Mouse (Mus musculus): ENCODE results near the gene Prim2. TPM values are rescaled to one million over a fixed set of nuclear protein-coding genes. Genes with fewer than 3 reads are reported as not detected.

Gene Prim2
- polyA plus RNA-seq, 1 experiment from 2014 or later, result 61.5 TPM

DNA sequence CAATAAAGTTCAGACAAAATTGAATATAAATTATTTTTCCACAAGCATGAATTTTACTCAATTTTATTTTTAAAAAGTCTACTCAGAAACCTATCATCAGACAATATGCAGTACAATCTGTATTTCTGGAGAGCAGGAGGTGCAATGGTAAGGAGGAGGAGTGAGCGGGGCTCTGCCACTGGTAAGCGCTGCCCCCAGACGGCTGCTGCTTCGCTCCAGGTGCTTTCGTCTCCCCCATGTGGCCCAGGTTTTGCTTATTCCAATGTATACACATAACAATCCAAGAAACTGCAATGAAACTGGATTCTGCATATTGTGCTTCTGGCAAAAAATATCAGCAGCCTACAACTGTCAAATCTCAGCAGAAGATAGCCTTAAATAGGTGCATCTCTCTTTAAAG is 146.4 kb downstream of the Prim2 start:
- H3K27me3 ChIP-seq (ENCODE audit: poor library complexity, severe bottlenecking), result no peaks in the 10 kb centered on the region
- H3K9me3 ChIP-seq, result no peaks in the 10 kb centered on the region
- H3K4me3 ChIP-seq, result no peak overlapping the region
- no peak overlapping the region for H3K27ac ChIP-seq
- 0 out of 2 replicates have a peak, but pooled peaks cover 5% of the 10 kb centered on the region for H3K4me1 ChIP-seq
- no peak for DNase-seq (ENCODE audit: extremely low spot score, low spot score)
- WGBS, result 93% methylated on average over 5 of the region's 5 CpGs
- no peaks in the 10 kb centered on the region for H3K36me3 ChIP-seq (replicated peaks)

DNA sequence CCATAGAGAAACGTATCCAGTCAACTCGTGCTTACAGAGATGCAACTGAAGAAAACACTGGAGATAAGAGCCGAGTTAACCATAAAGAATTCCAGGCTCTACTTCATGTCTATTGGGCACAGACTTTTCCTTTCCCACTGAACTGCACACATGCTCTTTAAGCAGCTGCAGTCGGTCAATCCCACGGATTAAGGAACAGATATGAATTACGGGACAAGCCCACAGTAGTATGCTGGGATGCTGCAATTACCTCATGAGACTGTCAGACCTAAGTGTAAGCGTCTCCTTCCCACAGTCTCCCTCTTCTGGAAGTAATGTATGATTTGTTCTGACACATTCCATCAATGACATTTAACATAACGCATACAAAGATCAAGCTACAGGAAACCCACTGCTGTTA is 154.5 kb downstream of the Prim2 start:
- Histone ChIP-seq H3K9me3 (no peaks in the 10 kb centered on the region), H3K4me1 (no peaks in the 10 kb centered on the region), H3K27me3 (ENCODE audit: poor library complexity, severe bottlenecking) (no peaks in the 10 kb centered on the region), H3K27ac (no peak overlapping the region), H3K36me3 (replicated peaks) (peaks cover 8% of the 10 kb centered on the region; the same call in 1 of the 2 replicates), H3K4me3 (no peak overlapping the region)
- 92% methylated on average over 8 of the region's 8 CpGs for WGBS
- no peak for DNase-seq (ENCODE audit: extremely low spot score, low spot score)

DNA sequence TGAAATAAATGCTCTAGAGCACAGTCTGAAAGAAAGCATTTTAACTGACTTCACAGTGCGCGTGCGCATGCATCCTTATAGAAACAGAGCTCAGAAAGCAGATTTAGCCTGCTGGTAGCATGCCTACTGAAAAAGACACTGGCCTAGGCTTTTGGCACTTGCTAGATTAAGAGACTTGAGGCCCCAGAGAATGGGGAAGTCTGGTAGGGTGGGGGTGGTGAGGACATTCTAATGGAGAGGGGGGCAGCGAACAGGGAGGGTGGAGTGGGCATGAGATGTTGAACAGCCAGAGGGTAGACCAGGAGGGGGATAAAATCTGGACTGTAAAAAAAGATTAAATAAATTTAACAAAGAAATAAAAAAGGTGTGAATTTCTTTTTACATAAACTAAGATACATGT is 158.3 kb downstream of the Prim2 start:
- peaks cover 8% of the 10 kb centered on the region; the same call in 1 of the 2 replicates for H3K36me3 ChIP-seq (replicated peaks)
- no peak overlapping the region for H3K4me3 ChIP-seq
- 98% methylated on average over 4 of the region's 4 CpGs for WGBS
- H3K27me3 ChIP-seq (ENCODE audit: poor library complexity, severe bottlenecking), result no peaks in the 10 kb centered on the region
- H3K9me3 ChIP-seq, result no peaks in the 10 kb centered on the region
- no peak for DNase-seq (ENCODE audit: extremely low spot score, low spot score)
- no peak overlapping the region for H3K27ac ChIP-seq
- H3K4me1 ChIP-seq, result no peaks in the 10 kb centered on the region

DNA sequence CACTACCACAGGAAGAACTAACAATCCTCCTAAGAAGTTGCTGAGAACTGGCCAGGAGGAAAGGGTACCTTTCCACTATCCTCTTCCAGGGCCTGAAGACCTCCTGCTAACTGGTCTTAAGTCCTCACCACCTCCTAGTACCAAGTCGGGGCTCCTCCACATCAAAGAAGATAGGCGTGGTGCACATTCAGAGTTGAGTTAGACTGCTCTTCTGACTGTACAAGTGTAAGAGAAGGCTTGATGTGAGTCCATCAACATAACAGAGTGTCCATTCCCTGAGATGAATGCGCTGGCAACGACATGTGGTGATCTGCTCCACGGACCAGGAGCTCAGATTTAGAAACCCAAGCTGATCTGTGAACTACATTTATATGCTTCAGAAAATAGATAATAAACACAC is 165.2 kb downstream of the Prim2 start:
- Histone ChIP-seq H3K4me1 (no peaks in the 10 kb centered on the region; the same call in none of the 2 replicates), H3K27ac (no peak overlapping the region), H3K9me3 (no peaks in the 10 kb centered on the region), H3K36me3 (replicated peaks) (peaks cover 4% of the 10 kb centered on the region; the same call in 1 of the 2 replicates), H3K27me3 (ENCODE audit: poor library complexity, severe bottlenecking) (no peaks in the 10 kb centered on the region), H3K4me3 (no peak overlapping the region)
- DNase-seq (ENCODE audit: extremely low spot score, low spot score), result no peak
- WGBS, result 91% methylated on average over 5 of the region's 5 CpGs

DNA sequence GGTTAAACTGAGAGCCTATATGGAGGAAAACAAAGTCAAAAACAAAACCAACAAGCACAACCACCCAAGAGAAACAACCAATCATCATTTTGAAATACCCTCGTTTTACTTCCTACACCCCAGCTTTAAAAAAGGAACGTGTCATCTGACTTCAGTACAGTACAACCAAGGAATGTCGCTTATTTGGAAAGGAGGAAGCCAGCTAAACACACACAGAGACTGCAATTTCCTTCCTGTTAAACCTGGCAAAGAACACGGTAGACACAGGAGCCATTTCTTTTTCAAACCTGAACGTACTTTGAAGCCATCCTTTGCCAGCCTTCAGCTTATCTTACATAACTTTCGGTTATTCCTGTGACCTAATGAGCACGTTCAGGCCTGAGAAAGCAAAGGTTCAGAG is 166.7 kb downstream of the Prim2 start:
- no peaks in the 10 kb centered on the region; the same call in none of the 2 replicates for H3K4me1 ChIP-seq
- no peaks in the 10 kb centered on the region for H3K9me3 ChIP-seq
- DNase-seq (ENCODE audit: extremely low spot score, low spot score), result no peak
- no peak overlapping the region for H3K27ac ChIP-seq
- WGBS, result 83% methylated on average over 7 of the region's 7 CpGs
- peaks cover 4% of the 10 kb centered on the region; the same call in 1 of the 2 replicates for H3K36me3 ChIP-seq (replicated peaks)
- no peak overlapping the region for H3K4me3 ChIP-seq
- no peaks in the 10 kb centered on the region for H3K27me3 ChIP-seq (ENCODE audit: poor library complexity, severe bottlenecking)

DNA sequence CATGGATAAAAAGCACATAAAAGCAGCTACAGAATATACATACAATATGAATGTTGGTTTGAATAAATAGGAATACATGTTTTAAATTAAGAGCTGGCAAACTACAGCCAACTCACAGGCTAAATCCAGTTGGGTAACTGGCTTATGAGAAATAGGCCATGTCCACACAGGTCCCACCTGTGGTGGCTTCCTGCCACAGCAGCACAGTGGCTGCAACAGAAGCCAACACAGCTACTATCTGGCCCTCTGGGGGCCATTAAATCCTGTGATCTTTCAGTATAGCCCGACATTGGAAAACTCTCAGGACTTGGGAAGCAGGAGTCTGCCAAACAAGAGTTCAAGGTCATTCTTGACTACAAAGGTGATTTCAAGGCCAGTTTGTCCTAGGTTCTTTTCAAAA is 167.3 kb downstream of the Prim2 start:
- DNase-seq (ENCODE audit: extremely low spot score, low spot score), result no peak
- H3K9me3 ChIP-seq, result no peaks in the 10 kb centered on the region
- WGBS, result 85% methylated on average over 1 of the region's 1 CpGs

DNA sequence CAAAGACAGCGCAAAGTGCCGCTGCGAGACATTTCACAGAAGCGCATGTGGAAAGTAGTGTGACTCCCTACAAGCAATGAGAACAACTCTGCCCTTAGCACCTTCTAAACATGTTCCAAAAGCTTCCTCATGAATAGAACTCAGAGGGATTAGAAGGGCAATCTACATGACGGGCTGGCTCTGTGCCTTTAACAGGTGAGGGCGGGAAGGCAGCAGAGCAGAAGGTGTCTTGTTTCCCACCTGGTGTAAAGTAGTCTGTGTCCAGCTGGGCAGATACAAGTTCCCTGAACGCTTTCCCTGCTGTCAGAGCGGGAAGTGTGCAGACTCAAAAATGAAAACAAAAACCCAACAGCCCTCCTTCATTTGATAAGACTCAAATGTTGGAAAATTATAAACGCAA is 169.5 kb downstream of the Prim2 start:
- DNase-seq (ENCODE audit: extremely low spot score, low spot score), result no peak
- Histone ChIP-seq H3K27ac (no peak overlapping the region), H3K36me3 (replicated peaks) (peaks cover 4% of the 10 kb centered on the region; the same call in 1 of the 2 replicates), H3K4me3 (no peak overlapping the region), H3K4me1 (peaks cover 1% of the 10 kb centered on the region), H3K9me3 (no peaks in the 10 kb centered on the region), H3K27me3 (ENCODE audit: poor library complexity, severe bottlenecking) (no peaks in the 10 kb centered on the region)
- WGBS, result 82% methylated on average over 9 of the region's 9 CpGs

More for the DNA sequence above, 167.3 kb downstream of the Prim2 start:
- Histone ChIP-seq H3K27ac (no peak overlapping the region), H3K27me3 (ENCODE audit: poor library complexity, severe bottlenecking) (no peaks in the 10 kb centered on the region), H3K36me3 (replicated peaks) (peaks cover 4% of the 10 kb centered on the region; the same call in 1 of the 2 replicates), H3K4me1 (no peaks in the 10 kb centered on the region; the same call in none of the 2 replicates), H3K4me3 (no peak overlapping the region)

DNA sequence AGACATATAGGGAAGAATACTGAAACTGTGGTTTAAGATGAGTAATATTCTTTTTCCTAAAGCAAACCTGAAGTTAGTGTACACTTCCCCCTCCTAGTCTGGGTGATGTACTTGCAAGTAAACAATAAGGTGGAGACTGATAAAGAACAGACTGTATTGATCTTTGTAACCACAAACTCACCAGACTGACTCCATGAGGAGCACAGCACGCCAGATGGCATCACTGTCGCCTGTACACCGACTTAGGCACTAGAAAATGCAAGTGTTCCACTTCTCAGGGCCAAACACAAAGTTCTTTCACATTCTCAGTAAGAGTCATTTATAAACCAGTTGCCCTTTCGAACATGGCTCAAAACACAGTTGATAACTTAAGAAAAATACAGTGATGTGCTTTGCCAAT is 170.0 kb downstream of the Prim2 start:
- WGBS, result 90% methylated on average over 4 of the region's 4 CpGs
- H3K4me1 ChIP-seq, result peaks cover 3% of the 10 kb centered on the region
- H3K27ac ChIP-seq, result no peak overlapping the region
- no peaks in the 10 kb centered on the region for H3K9me3 ChIP-seq
- no peak for DNase-seq (ENCODE audit: extremely low spot score, low spot score)
- H3K4me3 ChIP-seq, result no peak overlapping the region
- H3K36me3 ChIP-seq (replicated peaks), result peaks cover 4% of the 10 kb centered on the region; the same call in 1 of the 2 replicates
- H3K27me3 ChIP-seq (ENCODE audit: poor library complexity, severe bottlenecking), result no peaks in the 10 kb centered on the region

DNA sequence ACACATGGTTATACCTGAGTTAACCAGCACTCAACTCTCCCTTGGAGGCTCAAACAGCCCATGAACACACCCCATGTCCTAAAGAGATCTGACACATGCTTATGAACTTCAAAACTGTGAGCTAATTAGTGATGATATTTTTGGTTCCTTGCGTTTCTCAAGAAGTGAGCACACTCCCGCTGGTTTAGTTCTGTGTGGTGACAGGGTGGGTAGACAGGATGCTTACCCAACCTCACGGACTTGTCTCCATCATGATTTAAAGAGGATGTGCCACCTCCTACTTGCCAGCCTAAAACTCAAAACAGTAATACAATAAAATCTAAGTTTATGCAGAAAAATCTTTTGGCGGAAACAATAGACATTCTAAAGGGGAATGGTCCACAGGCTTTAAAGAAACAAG is 173.5 kb downstream of the Prim2 start:
- peaks cover 3% of the 10 kb centered on the region for H3K4me1 ChIP-seq
- WGBS, result 90% methylated on average over 4 of the region's 4 CpGs
- no peak for DNase-seq (ENCODE audit: extremely low spot score, low spot score)
- H3K27me3 ChIP-seq (ENCODE audit: poor library complexity, severe bottlenecking), result no peaks in the 10 kb centered on the region
- no peaks in the 10 kb centered on the region for H3K9me3 ChIP-seq
- H3K36me3 ChIP-seq (replicated peaks), result no peaks in the 10 kb centered on the region
- H3K27ac ChIP-seq, result no peak overlapping the region; the same call in 1 of the 2 replicates
- no peak overlapping the region for H3K4me3 ChIP-seq

DNA sequence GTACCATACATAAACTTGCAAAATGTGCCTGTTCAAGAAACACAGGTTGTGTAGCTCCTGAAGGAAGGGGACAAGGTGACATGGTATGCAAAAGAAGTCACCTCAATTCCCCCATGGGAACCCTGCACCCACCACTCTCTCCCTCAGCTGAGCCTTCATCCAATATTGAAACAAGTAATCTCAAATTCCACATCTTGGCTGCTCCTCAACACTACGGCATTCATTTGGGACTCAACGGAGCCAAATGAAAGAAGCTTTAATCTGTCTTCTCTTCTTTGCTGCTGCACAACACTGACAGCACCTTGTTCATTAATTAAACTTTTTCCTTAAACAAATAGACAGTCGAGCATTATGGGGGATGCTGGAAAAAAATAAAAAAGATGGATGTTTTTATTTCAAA is 174.0 kb downstream of the Prim2 start:
- Histone ChIP-seq H3K27ac (no peak overlapping the region), H3K9me3 (no peaks in the 10 kb centered on the region), H3K27me3 (ENCODE audit: poor library complexity, severe bottlenecking) (no peaks in the 10 kb centered on the region), H3K4me3 (no peak overlapping the region), H3K36me3 (replicated peaks) (no peaks in the 10 kb centered on the region), H3K4me1 (peaks cover 3% of the 10 kb centered on the region)
- WGBS, result 79% methylated on average over 3 of the region's 3 CpGs
- DNase-seq (ENCODE audit: extremely low spot score, low spot score), result no peak

DNA sequence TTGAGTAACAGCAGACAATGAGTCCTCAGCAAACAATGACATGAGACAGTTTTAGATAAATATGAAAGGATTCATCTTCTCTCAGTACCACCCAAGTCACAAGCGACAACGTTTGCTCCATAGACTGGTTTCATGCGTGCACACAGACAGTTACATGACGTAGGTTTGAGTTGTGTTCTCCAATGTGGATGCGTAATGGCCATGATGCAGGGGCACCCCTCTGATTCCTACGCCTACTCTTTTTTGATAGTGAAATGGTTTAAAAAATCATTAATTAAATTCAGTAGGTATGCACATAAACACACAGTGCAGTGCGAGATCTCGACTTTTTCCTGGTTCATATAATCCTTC is 174.4 kb downstream of the Prim2 start:
- DNase-seq (ENCODE audit: extremely low spot score, low spot score), result no peak
- H3K4me1 ChIP-seq, result peaks cover 3% of the 10 kb centered on the region
- no peaks in the 10 kb centered on the region for H3K36me3 ChIP-seq (replicated peaks)
- no peaks in the 10 kb centered on the region for H3K27me3 ChIP-seq (ENCODE audit: poor library complexity, severe bottlenecking)
- no peaks in the 10 kb centered on the region for H3K9me3 ChIP-seq
- no peak overlapping the region for H3K4me3 ChIP-seq
- WGBS, result 79% methylated on average over 8 of the region's 8 CpGs
- no peak overlapping the region for H3K27ac ChIP-seq

DNA sequence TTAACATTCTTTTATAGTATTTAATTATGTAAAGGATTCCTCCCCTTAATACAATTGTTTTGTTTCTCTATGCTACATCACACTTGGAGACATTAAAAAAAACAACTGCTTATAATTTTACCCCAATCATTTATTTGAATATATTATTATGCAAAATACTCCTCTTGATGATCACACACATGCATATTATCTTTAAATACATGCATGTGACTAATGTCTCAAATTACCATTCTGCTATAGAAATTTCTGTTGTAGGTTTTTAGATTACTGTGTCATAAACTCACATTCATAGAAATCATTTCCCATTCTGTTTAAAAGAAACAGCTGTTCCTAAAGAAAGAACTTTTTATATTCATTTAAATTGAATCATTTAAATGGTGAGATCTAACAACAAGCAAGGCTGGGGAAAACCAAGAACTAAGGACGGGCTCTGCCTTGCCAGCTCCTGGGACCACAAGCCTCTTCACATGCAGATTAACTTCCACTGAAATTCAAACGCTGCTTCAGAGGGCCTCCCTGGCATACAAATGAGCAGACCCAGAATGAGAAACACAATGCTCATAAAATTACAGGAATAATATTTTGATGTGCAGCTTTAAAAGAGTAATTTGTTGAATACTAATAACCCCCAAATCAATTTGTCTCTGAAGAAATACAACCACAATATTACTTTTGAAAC is 174.9 kb downstream of the Prim2 start:
- 44% methylated on average over 2 of the region's 2 CpGs for WGBS
- DNase-seq (ENCODE audit: extremely low spot score, low spot score), result no peak
- H3K4me3 ChIP-seq, result no peak overlapping the region
- peaks cover 3% of the 10 kb centered on the region for H3K4me1 ChIP-seq
- no peaks in the 10 kb centered on the region for H3K27me3 ChIP-seq (ENCODE audit: poor library complexity, severe bottlenecking)
- H3K27ac ChIP-seq, result no peak overlapping the region
- no peaks in the 10 kb centered on the region for H3K36me3 ChIP-seq (replicated peaks)
- no peaks in the 10 kb centered on the region for H3K9me3 ChIP-seq

DNA sequence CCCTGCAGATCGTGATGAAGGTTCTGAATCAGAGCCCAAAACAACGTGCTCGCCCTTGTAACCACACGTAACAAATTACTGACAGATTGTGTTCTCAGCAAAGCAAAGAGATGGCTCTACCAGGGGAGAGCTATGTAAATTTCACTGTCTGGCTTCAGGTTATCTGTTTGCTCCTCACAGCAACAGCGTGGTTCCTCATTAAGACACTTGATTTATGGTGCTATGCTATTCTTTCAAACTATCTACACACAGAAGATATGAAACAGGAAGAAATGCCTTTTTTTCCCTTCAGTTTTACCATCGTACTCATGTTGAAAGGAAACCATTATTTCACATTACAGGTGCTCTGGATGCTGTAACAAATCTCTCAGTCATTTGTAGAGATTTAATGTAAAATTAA is 179.4 kb downstream of the Prim2 start:
- Histone ChIP-seq H3K4me1 (0 out of 2 replicates have a peak, but pooled peaks cover 3% of the 10 kb centered on the region), H3K4me3 (no peak overlapping the region), H3K36me3 (replicated peaks) (no peaks in the 10 kb centered on the region), H3K9me3 (no peaks in the 10 kb centered on the region), H3K27ac (no peak overlapping the region), H3K27me3 (ENCODE audit: poor library complexity, severe bottlenecking) (no peaks in the 10 kb centered on the region)
- WGBS, result 96% methylated on average over 6 of the region's 6 CpGs
- no peak for DNase-seq (ENCODE audit: extremely low spot score, low spot score)

Data from forebrain, embryonic 10.5 days (tissue).